Mouse (Mus musculus) brain, embryonic 14.5 days (tissue): Measurements from ENCODE around the gene Pomp.

Experiments
- CTCF ChIP-seq: fragments of 200-500 bp; IDR thresholded peaks from 2 replicates; pipeline ENCODE4 v1.5.1; 2012; ENCODE audit warnings: inconsistent platforms, mild to moderate bottlenecking, moderate library complexity, borderline replicate concordance; ENCODE audit not compliant: insufficient read depth, insufficient read length; ENCODE audit errors: extremely low read depth
- POLR2A ChIP-seq: fragments of 200-500 bp; IDR thresholded peaks from 2 replicates; pipeline ENCODE4 v1.6.1; 2012; ENCODE audit warnings: mild to moderate bottlenecking, inconsistent platforms, borderline replicate concordance; ENCODE audit not compliant: poor library complexity, insufficient read depth, insufficient read length, severe bottlenecking; ENCODE audit errors: extremely low read depth

GRCm38 (mm10) chr5:147860076-147860448 is 199 bp upstream of the Pomp start:
- TF ChIP-seq POLR2A: no peak
- no peak for TF ChIP-seq CTCF
